Mouse (Mus musculus) T-helper 17 cell (primary cell): Measurements from ENCODE around the gene Cbx1.

Experiments
- in situ Hi-C, 2 experiments: fragments of 300-600 bp; cut with MboI, MseI; formaldehyde crosslinking; loops; 1 replicate in 1 of 2; 2 replicates in 1 of 2; pipeline ENCODE4 v1.15.1; 2025; ENCODE audit warnings: high pct_unique_total_duplicates in 2 of 2

Cbx1 gene

GRCm38 (mm10) chr11:96788871-96789795, at the start of gene Cbx1:
Gene Cbx1 (plus strand): TSS chr11:96789127.
- in situ Hi-C loops: no loop called here

GRCm38 (mm10) chr11:96740796-96741195, 48.1 kb upstream of the Cbx1 start:
- in situ Hi-C loops: no loop called here

GRCm38 (mm10) chr11:96741995-96742394, 46.9 kb upstream of the Cbx1 start:
- in situ Hi-C loops: no loop called here

- in situ Hi-C loops: no loop called here
Observed at GRCm38 (mm10) chr11:96743000-96743399, 45.9 kb upstream of the Cbx1 start.

DNA sequence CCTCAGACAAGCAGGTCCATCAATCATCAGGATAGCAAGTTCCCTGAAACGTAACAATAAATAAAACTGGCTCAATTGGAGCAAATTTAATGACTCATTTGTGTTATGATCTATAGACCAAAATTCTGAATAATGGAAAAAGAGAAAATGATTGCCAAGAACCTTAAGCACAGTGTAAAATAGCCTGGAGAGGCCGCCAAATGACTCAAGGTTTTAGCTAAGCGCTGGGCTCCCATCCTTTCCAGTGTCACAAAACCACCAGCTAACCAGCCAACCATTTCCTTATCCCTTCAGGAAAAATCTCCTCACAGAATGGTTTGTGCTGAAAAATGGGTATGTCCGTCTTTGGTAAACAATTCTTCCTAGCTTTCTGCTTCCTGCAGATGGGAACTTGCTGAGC, 45.0 kb upstream of the Cbx1 start:
- in situ Hi-C loops: no loop called here

GRCm38 (mm10) chr11:96746648-96747047, 42.3 kb upstream of the Cbx1 start:
- in situ Hi-C loops: no loop called here

DNA sequence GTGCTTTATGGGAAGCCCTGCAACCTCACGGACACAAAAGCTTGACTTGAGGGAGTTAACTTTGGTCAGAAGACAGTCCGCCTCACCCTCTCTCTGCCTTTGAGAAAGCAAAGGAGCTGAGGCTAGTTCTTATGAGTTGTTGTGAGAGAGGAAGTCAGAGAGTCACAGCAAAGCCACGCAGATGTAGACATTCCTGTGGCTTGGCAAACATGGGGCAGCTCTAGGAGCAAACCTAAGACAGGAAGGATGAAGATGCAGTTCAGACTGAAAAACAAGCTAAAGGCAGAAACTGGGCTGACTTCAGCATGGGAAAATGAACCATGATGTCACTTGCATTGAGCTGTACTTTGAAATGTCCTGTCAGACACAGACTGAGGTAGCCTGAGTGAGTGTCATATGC, 41.4 kb upstream of the Cbx1 start:
- in situ Hi-C loops: no loop called here

GRCm38 (mm10) chr11:96755298-96755697, 33.6 kb upstream of the Cbx1 start:
- in situ Hi-C loops: loop anchor here in 1 of 2 experiments (5.0 kb wide), 2 partner anchors 107 to 478 kb away; no protein-coding TSS in a partner anchor

DNA sequence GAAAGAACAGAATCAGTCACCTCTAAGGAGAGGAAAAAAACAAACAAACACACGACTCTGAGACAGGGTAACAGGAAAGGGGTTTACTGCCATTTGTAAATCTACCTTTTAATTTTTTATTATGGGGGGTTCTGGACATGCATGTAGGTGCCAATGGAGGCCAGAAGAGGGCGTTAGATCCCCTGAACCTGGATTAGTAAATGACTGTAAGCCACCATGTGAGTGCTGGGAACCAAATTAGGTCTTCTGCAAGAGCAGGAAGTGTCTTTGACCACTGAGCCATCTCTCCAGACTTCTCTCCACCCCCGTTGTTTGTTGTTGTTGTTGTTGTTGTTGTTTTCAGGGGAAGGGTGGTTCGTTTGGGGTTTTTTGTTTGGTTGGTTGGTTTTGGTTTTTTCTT, 31.5 kb upstream of the Cbx1 start:
- in situ Hi-C loops: loop anchor here in 1 of 2 experiments (5.0 kb wide), 2 partner anchors 105 to 480 kb away; no protein-coding TSS in a partner anchor

DNA sequence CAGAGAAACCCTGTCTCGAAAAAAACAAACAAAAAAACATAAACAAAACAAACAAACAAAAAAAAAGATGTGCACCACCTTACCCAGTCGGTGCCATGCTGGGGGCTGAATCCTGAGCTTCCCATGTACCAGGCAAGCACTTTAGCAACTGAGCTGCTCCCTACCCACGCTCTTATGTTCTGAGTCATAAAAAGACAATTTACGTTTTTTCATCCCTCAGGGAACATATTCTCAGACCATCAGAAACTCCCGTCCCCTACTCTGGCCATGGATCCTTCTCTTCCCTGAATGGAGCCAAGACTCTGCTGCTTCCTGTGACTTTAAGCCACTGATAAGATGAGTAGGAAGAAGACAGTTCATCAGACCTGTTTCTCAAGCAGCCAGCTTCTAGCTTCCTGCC, 30.5 kb upstream of the Cbx1 start:
- in situ Hi-C loops: loop anchor here in 1 of 2 experiments (5.0 kb wide), 2 partner anchors 104 to 481 kb away; no protein-coding TSS in a partner anchor

DNA sequence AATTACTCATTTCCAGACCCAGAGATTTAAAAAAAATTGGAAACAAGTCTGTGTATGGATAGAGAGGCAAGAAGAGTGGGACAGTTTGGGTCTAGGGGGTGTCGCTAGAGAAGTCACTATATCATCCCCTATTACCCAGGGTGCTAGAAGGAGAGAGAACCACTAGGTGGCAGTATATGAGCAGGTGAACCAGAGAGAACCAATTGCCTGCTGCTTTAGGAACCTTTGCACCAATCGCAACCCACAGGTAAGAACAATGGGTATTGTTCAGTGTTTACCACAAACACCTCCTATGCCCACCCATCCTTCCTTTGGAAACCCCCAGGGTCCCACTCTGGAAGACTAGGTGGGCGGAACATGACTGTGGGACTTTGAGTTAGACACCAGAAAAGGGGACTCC, 28.9 kb upstream of the Cbx1 start:
- in situ Hi-C loops: no loop called here

DNA sequence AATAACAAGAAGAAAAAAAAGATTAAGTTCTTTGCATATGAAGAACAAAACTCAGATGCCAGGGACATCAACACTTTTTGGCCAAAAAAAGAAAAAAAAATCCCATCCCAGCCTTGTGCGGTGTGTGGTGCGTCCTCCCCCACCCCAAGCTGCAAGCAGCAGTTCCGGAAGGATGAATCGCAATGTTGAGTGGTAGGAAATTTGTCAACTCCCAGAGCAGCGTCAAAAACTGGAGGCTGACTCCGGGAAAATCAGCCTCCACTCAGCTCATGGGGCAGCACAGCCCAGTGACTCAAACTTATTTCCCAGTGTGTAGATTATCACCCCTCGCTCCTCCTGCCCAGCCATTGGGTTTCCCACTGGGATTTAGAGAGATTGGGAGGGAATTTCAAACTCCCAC, 26.9 kb upstream of the Cbx1 start:
- in situ Hi-C loops: no loop called here

DNA sequence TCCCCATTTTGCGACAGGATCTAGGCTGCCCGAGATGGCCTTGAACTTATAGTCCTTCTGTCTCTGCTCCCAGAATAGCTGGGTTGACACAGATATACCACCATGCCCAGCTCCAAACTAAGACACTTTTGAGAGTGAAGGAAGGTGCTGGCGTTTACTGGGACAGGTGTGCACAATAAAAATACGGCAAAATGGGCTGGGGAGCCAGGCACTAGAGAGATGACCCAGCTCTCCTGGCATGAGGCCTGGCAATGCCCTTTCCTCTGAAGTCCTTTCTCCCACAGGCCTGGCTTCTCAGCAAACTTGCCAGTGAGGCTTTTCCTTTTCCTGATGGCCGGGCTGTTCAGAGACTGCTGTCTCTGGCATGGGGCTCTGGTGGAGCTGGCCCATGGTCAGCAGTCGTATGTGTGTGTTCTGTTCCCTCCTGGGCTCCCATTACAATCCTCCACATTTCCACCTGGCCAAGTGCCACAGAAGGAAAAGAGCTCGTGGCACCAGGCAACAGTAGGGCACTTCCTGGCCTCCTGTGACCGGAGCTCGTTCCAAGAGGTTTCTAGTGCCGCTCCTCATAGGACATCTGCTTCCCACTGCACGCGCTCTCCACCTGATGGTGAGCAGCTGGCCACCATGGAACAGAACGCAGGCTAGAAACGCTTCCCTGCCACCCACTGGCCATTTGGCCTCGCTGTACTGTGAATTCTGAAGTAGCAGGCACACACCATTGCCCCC, 26.0 kb upstream of the Cbx1 start:
- in situ Hi-C loops: no loop called here

GRCm38 (mm10) chr11:96764511-96765350, 24.2 kb upstream of the Cbx1 start:
- in situ Hi-C loops: no loop called here

DNA sequence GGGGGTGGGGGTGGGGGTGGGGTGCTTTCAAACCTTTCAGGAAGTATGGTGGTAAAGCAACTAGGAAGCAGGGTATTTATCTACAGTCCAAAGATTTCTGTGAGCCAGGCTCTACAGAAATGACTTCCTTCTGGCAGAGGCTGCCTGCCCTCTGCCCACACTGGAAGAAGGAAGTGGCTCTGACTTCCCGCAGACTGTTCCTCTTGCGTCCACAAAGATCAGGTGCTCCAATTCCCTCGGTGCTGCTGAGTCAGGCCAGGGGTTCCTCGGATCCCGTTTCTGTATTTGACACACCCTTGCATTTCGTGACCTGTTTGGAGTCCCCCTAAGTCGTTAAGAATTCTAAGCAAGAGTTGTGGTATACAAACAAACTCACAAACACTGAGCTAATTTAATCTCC, 23.3 kb upstream of the Cbx1 start:
- in situ Hi-C loops: no loop called here

GRCm38 (mm10) chr11:96766555-96766954, 22.4 kb upstream of the Cbx1 start:
- in situ Hi-C loops: no loop called here

DNA sequence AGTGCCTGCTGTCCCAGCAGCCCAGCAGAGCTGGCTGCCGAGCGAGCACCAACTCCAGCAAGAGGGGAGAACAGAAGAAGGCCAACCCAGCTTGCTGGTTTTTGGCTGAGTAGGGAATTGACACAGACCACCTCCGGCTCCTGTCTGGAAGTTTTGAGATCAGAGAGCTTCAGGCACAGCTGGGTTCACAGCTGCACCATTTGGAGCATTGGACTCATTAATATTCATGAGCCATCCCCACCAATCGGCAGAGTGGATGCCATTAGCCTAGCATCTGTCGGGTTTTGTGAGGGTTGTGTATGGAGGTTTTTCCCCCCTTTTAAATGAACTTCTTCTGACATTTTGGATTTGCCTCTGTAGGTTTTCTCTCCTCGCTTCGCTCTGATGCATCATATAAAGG, 21.8 kb upstream of the Cbx1 start:
- in situ Hi-C loops: no loop called here

DNA sequence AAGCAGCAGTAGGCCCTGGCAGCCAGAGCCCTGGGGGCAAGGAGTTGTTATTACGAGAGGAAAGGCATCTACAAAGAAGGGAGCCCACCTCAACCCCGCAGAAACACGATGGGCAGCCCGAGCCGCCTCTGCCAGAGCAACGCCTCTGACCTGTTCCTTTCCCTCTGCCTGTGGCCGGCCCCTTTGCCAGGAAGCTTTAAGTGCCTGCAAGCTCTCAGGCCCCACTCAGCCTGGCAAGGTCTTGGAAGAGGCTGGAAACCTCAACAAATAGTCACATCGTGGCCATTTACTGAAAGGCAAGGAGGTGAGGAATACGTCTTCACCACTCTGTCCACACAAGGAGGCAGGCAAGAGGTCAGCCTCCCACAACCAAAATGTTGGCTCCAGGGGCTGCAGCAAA, 20.7 kb upstream of the Cbx1 start:
- in situ Hi-C loops: no loop called here

DNA sequence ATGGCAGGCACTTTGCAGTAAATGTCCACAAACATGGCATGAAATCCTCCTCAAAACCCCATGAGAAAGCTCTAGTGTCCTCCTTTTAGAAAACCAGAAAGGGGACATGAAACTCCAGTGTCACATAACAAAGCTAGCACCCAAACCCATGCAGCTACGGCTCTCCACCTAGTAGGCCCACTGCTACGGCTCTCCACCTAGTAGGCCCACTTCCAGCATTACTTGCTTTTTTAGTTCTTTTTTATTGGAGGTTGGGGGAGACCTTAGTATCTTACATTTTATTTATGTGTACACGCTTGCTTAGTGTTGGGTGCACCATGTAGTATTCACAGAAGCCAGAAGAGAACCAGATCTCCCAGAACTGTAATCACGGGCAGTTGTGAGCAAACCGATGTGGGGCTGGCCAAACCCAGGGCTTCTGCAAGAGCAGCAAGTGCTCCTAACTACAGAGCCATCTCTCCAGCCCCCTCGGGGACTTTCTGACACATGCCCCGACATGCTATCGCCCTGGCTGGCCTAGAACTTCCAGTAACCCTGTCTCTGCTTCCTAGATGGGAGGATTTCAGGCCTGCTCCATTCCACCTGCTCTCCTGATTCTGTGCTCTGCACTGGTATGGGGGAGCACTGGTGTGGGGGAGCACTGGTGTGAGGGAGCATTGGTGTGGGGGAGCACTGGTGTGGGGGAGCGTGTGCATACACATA, 17.5 kb upstream of the Cbx1 start:
- in situ Hi-C loops: no loop called here

DNA sequence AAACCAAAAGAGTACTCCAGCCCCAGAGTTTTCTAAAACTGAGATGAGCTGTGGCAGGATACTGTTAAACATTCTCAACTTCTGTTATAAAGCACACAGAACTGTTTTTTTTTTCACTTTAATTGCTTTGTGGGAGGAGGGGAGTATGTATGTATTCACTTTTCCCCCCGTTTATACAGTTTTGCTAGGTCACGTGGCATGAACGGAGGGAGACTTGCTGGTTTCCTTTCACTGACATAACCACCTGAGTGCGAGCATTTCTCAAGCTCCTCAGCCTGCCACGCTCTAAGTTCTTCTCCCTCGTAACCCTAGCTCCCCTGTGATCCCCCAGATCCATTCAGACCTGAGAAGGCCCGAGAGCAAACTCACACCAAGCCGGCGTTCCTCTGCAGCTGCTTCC, 16.5 kb upstream of the Cbx1 start:
- in situ Hi-C loops: no loop called here

- in situ Hi-C loops: no loop called here
Observed at GRCm38 (mm10) chr11:96774536-96774935, 14.4 kb upstream of the Cbx1 start.
